Mouse (Mus musculus) frontal cortex, postnatal 36 days (tissue): ENCODE data around the gene Usp47.

ENCODE experiments used
- DNase-seq, 2 experiments: peaks; one replicate each; pipeline ENCODE4 v3.0.0; 2022; ENCODE audit warnings: low spot score in 2 of 2

Gene Usp47

DNA sequence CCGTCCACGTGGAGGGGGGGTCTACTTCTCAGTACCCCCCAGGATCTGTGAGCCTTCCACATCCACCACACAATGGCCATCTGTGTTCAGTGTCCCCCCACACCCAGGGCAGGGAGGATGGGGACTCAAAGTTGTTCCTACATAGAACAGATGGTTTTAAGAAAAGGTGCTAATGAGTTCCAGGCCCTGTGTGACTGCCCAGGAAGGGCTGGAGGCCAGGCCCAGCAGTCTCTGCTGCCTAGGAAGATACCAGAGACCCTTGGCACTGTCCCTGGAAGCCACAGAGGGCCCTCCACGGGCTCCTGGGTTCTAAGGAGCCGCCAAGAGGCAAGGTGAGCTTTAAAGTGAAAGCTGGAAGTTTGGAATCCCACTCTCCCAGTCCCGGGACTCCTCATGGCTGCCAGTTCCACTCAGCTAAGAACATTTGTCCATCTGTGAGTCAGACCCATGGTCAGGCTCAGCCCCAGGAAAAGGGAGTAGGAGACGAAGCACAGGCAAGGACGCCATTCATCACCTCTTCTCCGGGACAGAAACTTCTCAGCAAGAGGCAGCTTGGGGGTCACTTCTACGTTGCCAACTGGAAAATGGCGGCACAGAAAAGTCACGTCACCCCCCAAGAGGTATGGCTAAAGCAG lies 98.7 kb downstream of the Usp47 start:
- DNase-seq: no peak

DNA sequence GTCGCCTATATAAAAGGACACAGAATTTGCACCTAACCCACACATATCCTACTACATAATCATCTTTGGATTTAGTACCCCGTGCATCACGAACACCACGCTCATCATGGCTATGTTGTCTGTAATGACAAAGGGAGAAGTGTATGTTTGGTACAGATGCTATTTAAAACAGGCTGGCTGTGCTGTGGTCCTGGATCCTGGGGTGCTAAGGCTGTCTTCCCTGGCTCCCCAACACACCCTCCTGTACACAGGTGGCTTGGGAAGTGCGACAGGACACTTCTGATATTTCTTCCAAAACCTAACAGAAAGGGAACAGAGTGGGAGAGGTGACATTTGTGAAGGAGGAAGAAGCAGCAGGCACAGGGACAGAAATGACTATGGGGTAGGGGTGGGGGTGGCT lies 100.3 kb downstream of the Usp47 start:
- peak; percentile 66 to 76 for DNase-seq

DNA sequence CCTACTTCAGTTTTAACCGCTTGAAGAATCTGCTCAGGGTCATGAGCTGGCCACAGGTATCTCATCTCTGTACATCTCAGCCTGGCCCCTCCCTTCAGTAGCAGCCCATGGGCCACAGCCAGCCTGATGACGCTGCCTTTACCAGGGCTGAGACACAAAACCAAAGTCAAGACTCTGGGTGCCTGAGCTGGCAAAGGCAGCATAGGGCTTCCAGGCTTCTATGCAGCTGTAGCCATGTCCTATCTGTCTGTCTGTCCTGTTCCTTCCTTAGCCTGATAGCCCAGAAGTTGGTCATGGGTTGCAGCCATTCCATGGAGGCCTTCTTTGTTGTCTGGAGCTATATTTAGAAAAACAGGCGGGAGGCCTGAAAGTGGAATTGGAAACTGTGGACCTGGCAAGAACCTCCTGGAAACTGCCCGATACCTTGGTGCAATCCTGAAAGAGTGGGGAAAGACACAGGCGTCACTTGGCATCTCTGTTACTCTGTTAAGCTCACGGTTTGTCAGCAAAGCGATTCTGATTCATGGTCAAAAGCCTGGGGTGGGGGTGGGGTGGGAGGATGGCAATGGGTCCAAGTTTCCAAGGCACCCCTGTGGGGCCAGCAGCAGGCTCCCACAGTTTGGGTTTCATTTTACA lies 102.4 kb downstream of the Usp47 start:
- DNase-seq: no peak

DNA sequence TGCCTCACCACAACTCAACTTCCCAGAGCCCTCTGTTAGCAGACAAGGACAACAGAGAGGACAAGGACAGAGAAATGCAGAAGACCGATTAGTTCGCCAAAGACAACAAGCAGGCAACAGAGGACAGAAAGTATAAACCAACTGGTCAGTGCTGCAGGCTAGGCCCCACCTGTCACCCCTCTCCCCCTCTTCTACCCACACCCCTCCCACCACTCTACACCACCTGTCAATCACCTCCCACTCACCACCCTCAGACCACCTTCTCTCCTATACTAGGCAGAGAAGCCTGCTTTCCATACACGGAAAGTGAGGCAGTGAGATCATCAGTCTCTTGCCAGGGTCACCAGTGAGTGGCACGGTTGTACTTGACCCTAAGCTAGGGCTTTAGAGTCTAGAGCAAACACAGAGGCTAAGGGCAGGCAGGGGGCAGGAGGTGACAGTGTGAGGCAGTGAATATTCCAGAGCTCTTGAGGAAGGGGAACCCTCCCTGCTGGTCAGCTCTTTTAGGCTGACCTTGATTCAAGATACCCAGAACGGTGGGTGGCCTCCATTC lies 103.9 kb downstream of the Usp47 start:
- DNase-seq: no peak

DNA sequence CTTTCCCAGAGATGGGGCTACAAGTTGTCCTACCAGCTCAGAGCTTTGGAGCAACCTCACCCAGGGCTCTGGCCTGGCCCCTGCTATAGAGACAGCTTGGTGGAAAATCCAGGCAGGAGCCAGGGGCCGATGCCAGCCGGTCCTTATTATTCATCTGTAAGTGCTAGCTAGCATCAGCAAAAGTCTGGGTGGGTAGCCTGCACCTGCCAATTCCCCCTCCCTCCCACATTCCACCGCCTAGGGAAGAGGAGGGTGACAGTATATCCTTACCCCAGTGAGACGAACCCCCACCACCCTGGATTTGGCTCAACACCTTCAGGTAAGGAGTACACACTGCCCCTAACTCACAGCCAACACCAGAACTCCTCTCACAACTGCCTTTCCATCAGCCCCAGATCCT lies 104.7 kb downstream of the Usp47 start:
- peak in 1 of 2 experiments; percentile 35 for DNase-seq

DNA sequence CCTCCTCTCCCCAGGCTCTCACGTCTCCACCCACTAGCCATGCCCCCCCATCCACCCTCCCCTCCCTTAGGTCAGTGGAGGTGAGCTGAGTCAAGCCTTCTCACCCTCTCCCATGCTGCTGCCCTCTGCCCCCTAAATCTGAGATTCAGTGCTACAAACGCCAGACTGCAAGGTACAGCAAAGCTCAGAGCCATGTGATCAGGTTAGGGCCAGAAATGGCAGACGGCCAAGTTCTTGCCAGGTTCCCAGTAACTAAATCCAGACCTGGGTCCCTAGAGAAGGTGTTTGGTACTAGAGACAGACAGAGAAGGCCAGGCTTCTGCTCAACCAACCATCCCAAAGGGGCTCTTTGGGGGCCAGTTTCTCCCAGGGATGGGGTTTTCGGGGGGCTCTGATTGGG lies 105.5 kb downstream of the Usp47 start:
- no peak for DNase-seq

DNA sequence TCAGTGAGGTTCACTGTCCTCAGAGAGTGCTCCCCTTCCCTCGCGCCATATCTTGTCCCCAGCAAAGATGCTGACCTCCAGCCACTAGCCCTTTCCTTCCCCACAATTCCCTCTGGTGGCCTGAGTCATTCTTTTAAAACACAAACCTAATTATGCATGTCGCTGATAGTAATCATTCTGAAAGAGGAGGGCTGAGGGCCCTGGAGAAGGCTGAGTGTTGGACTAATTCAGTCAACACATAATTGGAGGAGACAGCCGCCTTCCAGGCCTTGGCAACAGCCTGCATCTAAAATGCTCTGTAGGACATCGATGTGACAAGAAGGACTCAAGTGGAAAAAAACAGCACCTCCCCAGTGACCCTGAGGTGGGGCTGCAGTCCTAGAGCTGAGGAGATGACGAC lies 106.5 kb downstream of the Usp47 start:
- no peak for DNase-seq

DNA sequence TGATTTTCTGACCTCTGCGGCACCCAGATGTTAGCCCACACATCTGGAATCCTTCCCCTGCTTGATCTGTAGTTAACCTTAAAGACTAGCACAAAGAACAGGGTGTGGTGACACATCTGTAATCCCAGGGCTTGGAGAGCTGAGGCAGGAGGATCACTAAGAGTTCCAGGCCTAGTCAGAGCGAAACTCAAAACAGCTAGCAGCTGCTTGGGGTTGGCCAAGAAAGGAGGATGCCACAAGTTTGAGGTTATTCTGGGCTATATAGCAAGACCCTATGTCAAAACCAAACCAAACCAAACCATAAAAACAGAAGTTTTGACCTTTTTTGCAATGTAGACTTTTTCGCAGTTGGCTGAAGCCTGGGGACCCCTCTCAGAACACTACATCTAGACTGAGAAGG lies 107.4 kb downstream of the Usp47 start:
- no peak for DNase-seq

DNA sequence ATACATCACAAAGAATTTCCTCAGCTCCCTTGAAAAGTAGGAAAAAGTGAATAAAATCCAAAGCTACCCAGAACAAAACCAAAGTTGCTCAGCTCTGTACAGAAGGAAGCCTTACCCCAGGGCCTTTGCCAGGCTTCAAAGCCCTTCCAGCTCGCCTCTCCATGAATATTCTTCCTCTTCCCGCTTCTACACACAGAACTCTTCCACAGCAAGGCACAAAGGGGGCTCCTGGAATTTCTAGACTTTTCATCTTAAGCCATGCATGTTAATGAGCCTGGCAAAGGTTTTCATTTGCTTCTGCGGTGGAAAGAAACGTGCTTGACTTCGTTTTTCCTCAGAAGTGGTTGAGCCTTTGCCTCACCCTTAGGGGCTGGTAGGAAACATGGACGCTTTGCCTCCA lies 108.7 kb downstream of the Usp47 start:
- DNase-seq: no peak

DNA sequence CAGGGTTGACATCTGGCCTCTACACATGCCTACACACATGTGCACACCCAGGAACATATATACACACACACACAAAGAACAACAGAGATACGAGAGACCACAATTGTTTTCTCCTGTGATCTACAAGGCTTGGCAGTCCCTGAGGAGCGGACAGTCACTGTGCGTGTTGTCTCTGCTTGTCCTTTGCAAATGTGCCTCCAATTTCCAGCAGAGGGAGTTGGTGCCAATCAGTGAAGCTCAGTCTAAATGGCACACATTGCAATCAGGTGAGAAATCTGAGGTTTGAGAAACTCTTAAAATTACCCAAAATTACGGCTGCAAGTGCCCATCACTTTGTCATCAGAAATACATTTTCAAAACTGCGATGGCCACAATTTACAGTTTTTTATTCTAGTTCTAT lies 110.0 kb downstream of the Usp47 start:
- DNase-seq: no peak

DNA sequence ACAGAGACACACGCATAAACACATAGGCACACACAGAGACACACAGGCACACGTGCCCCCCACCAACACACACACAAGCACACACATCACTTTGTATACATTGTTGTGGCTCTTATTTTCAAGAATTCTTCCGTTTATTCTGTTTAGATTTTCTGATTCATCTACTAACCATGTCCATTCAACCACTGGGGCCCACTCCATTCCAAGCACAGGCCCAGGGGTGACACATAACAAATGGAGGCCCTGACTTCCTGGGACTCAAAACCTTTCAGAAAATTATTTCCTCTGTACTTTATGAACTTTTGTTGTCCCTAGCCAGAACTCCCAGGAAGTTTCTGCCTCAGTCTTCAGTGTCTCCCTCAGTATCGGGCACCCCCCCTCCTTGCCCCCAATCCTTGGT lies 111.9 kb downstream of the Usp47 start:
- DNase-seq: no peak

DNA sequence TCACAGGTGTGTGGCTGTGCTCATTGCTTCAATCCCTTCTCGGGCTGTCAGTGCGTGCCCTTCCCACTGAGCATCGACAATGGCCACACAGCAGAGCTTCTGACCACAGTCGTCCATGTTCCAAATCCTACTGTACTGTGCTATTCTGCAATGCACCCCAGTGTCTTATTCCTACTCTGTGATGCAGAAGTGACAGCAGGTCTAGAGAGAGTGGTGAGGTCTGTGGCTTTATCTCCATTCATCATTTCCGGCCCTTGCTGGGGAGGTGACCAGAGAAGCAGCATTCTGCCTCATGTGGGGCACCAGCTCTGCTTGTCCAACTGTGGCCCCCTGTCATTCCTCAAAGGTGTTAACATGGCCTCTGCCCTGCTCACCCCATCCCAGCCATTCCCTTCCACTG lies 113.2 kb downstream of the Usp47 start:
- no peak for DNase-seq

DNA sequence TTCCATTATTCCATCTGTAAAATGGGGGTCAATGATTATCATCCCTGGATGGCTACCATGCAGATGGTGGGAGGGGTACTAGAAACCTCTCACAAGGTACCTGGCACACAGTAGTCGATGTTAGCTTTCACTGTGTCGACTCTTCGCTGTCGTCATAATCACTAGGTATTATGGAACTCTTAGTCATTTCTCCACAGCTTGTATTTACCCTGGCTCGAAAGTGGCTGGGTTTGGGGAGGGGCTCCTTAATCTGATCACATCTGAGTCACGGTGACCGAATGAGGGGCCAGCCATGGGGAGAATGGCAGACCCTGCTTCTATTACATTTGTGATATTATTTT lies 114.8 kb downstream of the Usp47 start:
- DNase-seq: no peak

DNA sequence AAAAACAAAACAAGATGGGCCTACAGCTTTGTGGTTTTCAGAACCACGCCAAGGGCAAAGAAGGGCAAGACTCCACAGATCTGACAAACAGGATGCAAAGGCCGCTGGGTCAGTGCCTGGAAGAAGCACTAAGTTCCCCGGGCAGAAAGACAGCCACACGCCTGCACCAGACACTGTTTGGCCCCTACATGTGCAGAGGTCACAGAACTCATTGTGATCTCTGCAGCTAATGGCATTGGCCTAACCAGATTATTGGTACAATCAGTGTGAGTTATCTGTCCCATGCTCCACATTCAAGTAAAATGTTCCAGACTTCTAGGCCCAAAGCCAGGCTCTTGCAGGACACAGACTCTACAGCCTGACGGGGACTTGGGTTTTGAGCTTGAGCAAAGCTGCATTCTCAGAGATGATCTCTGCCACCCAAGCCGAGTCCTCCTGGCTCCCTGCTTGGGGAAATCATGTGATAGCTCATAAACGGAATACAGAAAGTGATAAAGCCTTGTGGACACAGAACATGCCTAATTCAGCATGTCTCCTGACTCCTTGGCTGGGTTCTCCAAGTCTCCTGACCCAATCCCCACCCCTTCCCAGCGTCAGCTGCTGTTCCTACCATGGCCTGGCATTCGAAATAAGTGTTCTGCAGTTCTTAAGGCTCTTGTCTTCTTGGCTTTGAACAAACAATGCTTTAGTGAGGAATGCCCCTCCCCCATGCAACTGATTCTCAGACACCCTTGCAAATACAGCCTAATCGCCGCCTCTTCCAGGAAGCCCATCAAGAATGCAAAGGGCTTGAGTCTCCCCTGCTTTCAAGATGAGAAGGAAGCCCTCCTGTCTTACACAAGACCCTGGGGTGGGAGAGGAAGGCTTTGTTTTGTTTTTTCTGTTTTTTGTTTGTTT lies 115.5 kb downstream of the Usp47 start:
- no peak for DNase-seq

DNA sequence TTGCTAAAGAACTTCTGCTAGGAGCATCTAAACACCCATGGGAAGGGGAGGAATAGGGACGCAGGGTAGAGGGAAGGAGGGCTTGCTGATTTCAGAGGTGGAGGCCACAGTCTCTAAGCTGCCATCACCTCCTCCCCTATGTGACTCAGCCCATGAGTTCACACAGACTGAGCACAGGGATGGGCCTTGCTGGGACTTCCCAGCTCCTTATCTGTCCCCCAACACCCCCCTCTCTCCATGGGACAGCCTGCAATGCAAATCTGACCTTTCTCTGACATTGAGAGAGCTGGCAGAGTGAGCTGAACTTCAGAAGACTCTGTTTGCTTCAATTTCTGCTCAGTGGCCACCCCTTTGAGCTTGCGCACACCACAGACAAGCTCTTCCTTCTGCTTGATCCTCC lies 117.4 kb downstream of the Usp47 start:
- DNase-seq: no peak

DNA sequence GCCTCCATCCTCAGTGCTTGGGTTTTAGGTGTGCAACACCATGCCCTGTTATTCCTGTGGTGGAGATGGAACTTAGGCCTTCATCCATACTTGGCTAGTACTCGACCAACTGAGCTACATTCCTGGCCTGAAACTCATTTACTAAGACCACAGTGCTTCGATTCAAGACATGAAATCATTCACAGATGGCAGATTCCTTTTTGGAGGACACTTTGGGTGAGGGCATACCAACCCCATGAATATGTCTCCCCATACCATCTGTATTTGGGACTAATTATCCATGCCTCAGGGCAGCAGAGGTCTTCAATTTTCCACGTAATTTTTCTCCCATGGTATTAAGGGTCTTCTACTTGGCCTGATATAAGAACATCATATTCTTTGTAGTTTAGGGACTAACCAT lies 119.3 kb downstream of the Usp47 start:
- no peak for DNase-seq

DNA sequence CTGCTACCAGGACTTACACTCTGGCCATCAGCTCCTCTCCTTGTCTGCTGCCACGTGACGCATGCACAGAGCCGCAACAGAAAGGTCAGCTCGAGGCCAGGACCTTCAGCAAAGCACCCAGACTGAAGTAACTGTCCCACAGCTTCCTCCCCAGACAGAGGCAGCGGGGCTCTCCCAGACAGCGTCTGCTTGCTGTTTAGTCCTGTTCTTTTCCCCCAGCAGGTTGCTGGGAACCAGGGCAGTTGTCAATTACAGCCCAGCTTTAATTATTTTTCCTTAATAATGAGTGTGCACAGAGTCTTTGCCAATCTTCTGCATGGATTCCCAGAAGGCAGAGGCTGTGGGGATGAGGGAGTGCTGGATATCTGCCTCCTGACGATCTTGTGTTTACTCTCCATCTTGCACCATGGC lies 119.8 kb downstream of the Usp47 start:
- no peak for DNase-seq

DNA sequence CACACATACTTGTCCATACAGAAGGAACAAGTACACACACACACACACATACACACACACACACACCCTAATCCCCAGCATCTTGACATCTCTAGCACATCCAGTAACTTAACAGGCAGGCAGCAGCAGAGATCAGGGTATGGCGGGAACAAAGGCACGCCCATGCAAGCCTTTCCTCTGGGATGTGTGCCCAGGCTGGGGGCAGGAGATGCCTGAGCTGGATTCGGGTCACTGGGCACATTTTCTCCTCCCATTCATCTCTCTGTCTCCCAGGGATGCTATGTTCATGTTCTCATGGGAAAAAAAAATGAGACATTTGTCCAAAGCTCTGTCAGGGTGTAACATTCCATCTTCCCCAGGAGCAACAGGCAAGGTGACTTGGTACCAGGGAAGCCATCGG lies 120.7 kb downstream of the Usp47 start:
- no peak for DNase-seq

DNA sequence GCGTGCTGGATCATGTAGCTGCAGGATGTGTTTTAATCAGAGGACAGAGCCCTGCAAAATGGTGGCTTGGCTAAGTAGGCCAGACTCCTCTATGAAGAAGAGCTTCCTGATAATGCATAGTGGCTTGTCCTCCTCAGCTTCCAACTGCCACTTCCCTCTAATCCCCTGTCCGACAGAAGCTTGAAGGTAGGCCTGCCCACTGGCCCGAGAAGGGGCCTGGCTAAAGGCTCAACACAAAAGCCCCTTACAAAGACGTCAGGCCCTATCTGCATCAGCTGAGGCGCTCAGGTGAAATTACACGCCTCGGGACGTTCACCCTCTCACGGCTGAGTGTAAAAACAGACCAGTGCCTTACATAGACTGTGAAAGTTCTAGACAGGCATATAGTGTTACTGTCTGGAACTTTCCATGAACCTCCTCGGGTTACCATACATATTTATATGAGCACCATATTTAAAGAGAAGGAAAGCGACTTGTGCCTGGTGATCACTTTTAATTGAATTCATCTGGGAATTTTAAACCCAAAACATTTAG lies 121.4 kb downstream of the Usp47 start:
- DNase-seq: no peak

DNA sequence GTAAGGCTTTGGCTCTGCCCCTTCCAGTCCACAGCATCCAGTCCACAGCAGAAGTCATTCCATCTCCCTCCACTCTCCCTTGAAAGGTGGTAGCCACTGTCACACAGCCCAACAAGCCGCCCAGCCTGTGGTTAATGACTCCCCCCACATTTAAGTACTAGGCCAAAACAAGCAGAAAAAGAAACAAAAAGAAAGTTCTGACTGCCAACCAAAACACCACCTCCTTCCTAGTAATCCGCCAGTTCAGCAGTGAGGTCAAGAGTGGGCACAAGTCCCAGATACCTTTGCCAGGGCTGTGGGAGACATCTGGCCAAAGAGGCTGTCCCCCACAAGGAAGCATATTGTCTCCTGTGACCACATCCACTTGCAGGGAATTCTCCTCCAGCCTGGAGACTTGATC lies 124.7 kb downstream of the Usp47 start:
- DNase-seq: no peak

DNA sequence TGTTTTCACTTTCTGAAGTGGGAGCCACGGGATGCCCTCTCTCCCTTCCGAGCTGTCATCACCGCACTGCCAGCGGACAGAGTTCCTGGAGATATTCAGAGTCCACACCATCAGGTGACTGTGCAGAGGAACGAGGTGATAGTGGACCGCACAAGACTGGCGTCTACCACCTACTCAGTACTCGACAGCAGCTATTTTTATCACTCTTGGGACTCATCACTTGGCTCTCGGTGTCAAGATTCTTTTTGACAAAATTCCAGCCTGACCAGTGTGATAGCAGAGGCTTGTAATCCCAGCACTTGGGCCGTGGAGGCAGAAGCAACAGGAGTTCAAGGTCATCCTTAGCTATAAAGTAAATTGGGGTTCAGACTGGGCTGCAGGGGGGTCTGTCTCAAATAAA lies 125.8 kb downstream of the Usp47 start:
- no peak for DNase-seq

DNA sequence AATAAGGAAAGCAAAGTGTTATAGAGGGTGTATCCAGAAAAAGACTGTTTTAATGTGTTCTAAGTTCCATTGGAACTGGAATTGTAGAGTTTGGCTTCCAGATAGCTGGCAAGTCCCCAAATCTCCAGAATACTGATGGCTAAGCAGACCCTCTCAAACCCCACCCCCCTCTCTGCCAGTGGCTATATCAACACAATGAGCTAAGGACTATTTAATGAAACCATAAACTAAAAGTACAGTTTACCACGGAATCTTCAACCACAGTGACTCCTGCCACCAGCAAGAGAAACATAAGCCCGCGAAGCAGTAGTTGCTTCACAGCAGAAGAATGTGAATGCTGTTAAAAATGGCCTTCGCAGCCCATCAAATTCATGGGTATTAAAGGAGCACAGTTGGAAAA lies 131.1 kb downstream of the Usp47 start:
- no peak for DNase-seq

DNA sequence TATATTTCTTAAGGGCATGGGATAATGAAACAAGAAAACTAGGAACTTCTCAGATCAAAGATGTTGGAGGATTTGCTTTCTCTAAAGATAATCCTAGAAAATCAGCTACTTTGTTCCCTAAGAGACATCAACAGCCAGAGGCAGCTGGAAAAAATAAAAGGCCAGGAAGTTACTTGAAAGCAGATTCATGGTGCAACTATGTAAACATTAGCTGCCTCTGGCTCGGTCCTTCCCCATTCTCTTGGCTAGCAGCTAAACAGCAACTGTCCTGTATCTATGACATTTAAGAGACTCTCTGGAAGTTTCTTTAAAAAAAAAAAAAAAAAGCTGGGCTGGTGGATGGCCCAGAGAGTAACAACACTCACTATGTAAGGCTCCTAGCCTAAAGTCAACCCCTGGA lies 131.9 kb downstream of the Usp47 start:
- DNase-seq: no peak
